Mouse (Mus musculus) CH12F3 (cell line): Measurements from ENCODE around the gene Serpine3.

Experiments used
- in situ Hi-C: fragments of 300-500 bp; cut with MboI; formaldehyde crosslinking; loops from 2 replicates; pipeline ENCODE4 v1.14.3; 2020; ENCODE audit warnings: low sequenced_read_pairs

Serpine3 gene

GRCm38 (mm10) chr14:62735646-62736045 lies 72.2 kb downstream of the Serpine3 start:
- in situ Hi-C loops, result no loop called here
